ENCODE assay signal across 23 mouse cellular contexts in genomic region chr19:14351728-14352340, GRCm38 (mm10).
DNase-seq lines count a peak whose midpoint lies in the region; ATAC-seq lines count a peak whose summit lies in the region.
"Had no signal": no experiment of that assay in that cellular context is flagged by ENCODE, and none has a peak within 500 bp of the region (broad histone marks: within the 10 kb centered on the region; RNA-seq: fewer than 3 reads in every experiment).

No protein-coding gene starts in this region.

- H3K4me1 ChIP-seq in forebrain, embryonic 12.5 days, result peaks cover 7% of the 10 kb centered on the region; the same call in 1 of the 2 replicates
- H3K4me1 ChIP-seq in embryonic facial prominence, embryonic 10.5 days, result no peaks in the 10 kb centered on the region
- H3K4me1 ChIP-seq: heart, embryonic 10.5 days; liver, embryonic 12.5 days; megakaryocyte, embryonic 14.5 days; stomach, embryonic 15.5 days had no signal

- H3K27me3 ChIP-seq in forebrain, embryonic 12.5 days, result no peaks in the 10 kb centered on the region
- H3K27me3 ChIP-seq in embryonic facial prominence, embryonic 10.5 days (replicated peaks; ENCODE audit: low read depth, poor library complexity, severe bottlenecking), result no peaks in the 10 kb centered on the region; the same call in 1 of the 2 replicates
- H3K27me3 ChIP-seq: liver, embryonic 12.5 days; stomach, embryonic 15.5 days had no signal

- ATAC-seq in neutrophil, adult 5-6 weeks (ENCODE audit: extremely low read depth, insufficient number of reproducible peaks, low FRiP score, poor library complexity, severe bottlenecking), result peak; percentile 71
- no peak for ATAC-seq in frontal cortex, adult (ENCODE audit: low TSS enrichment)
- ATAC-seq in forebrain, embryonic 12.5 days (ENCODE audit: low FRiP score), result no peak
- ATAC-seq: forebrain, embryonic 14.5 days; liver, embryonic 12.5 days; midbrain, embryonic 16.5 days had no signal

- no peaks in the 10 kb centered on the region for H3K9me3 ChIP-seq in forebrain, embryonic 12.5 days
- H3K9me3 ChIP-seq in embryonic facial prominence, embryonic 10.5 days, result no peaks in the 10 kb centered on the region
- H3K9me3 ChIP-seq: heart, embryonic 10.5 days; hindbrain, embryonic 10.5 days; limb, embryonic 10.5 days; liver, embryonic 12.5 days; megakaryocyte, embryonic 14.5 days; stomach, embryonic 15.5 days had no signal

- DNase-seq in spleen, postnatal 36 days (ENCODE audit: low spot score in 2 of 2), result peak; percentile 52
- DNase-seq in spleen, adult 12 weeks (ENCODE audit: low spot score), result no peak
- DNase-seq in T-cell, adult 2 months (ENCODE audit: low spot score), result peak; percentile 81
- no peak for DNase-seq in embryonic facial prominence, embryonic 10.5 days (ENCODE audit: low spot score)
- no peak for DNase-seq in heart, adult 8-10 months (ENCODE audit: low spot score)
- DNase-seq: adrenal gland, adult 2 months; cerebellum, adult 8-10 months; kidney, adult 9 months; kidney, postnatal 25 days; lung, embryonic 14.5 days had no signal

- WGBS in forebrain, embryonic 12.5 days, result 87% methylated on average over 4 of the region's 4 CpGs
- 70% methylated on average over 4 of the region's 4 CpGs for WGBS in embryonic facial prominence, embryonic 10.5 days

- H3K4me3 ChIP-seq in forebrain, embryonic 12.5 days (replicated peaks), result no peak overlapping the region
- no peak overlapping the region for H3K4me3 ChIP-seq in embryonic facial prominence, embryonic 10.5 days
- H3K4me3 ChIP-seq: erythroblast, embryonic 14.5 days; heart, embryonic 10.5 days; hindbrain, embryonic 10.5 days; left cerebral cortex, adult 2 months; limb, embryonic 10.5 days; liver, embryonic 12.5 days; megakaryocyte, embryonic 14.5 days; stomach, embryonic 15.5 days had no signal

- no peak overlapping the region for H3K4me2 ChIP-seq in forebrain, embryonic 12.5 days
- H3K4me2 ChIP-seq: liver, embryonic 12.5 days; lung, embryonic 14.5 days; stomach, embryonic 15.5 days had no signal

- no peaks in the 10 kb centered on the region for H3K36me3 ChIP-seq in forebrain, embryonic 12.5 days (replicated peaks)
- H3K36me3 ChIP-seq in embryonic facial prominence, embryonic 10.5 days (replicated peaks), result no peaks in the 10 kb centered on the region
- H3K36me3 ChIP-seq: heart, embryonic 10.5 days; hindbrain, embryonic 10.5 days; limb, embryonic 10.5 days; liver, embryonic 12.5 days; stomach, embryonic 15.5 days had no signal

- H3K9ac ChIP-seq in forebrain, embryonic 12.5 days, result no peak overlapping the region
- H3K9ac ChIP-seq: liver, embryonic 12.5 days; lung, embryonic 14.5 days; stomach, embryonic 15.5 days had no signal

- H3K27ac ChIP-seq in forebrain, embryonic 12.5 days, result no peak overlapping the region
- no peak overlapping the region for H3K27ac ChIP-seq in embryonic facial prominence, embryonic 10.5 days (replicated peaks)
- H3K27ac ChIP-seq: heart, embryonic 10.5 days; hindbrain, embryonic 10.5 days; left cerebral cortex, adult 2 months; limb, embryonic 10.5 days; liver, embryonic 12.5 days; stomach, embryonic 15.5 days had no signal

Comparison
In these comparisons a context has a peak if more than half of its experiments do, and no peak if none do; other contexts are left out.
1. DNase-seq: peak in spleen, postnatal 36 days (2 of 2) and T-cell, adult 2 months (single experiment); none in spleen, adult 12 weeks (single experiment), embryonic facial prominence, embryonic 10.5 days (single experiment) and heart, adult 8-10 months (single experiment).